Mouse (Mus musculus): Measurements from ENCODE around the gene Tomm5. TPM values are rescaled to one million over a fixed set of nuclear protein-coding genes. Genes with fewer than 3 reads are reported as not detected.
"Not testable (repeated sequence)": the region's sequence is repeated elsewhere in the genome, so short reads cannot be mapped to it uniquely, and the experiment has no call there.

The Tomm5 gene
- polyA plus RNA-seq, 1 experiment from 2014 or later = 176 TPM

DNA sequence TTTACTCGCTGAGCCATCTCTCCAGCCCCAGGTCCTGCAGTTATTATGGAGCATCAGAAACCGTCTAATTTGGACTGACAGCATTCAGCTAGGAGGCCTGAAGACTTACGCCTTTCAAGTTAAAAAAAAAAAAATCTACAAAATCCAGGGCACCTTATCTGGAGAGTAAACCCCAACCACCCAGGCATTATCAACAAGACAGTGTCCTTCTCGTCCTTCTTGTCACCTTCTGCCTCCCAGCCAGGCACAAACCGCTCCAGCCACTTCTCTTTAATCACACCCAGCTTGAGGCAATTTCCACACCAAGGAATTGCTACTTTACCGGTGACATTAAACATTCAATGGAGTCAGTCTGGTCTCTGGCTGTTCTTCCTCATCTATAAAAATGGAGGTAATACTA, 34.4 kb downstream of the Tomm5 start:
- Histone ChIP-seq H3K4me2 (replicated peaks) (no peak overlapping the region), H3K9ac (no peak overlapping the region), H3K4me3 (replicated peaks; ENCODE audit: low read length) (no peak overlapping the region), H3K9me3 (ENCODE audit: control insufficient read depth, low read length) (no peaks in the 10 kb centered on the region), H3K36me3 (replicated peaks; ENCODE audit: control insufficient read depth, insufficient read depth) (no peaks in the 10 kb centered on the region), H3K27ac (no peak overlapping the region), H3K4me1 (replicated peaks; ENCODE audit: control insufficient read depth, insufficient read depth, low read length) (no peaks in the 10 kb centered on the region), H3K27me3 (ENCODE audit: control insufficient read depth, insufficient read depth, low read length) (no peaks in the 10 kb centered on the region)
- no peak for DNase-seq (ENCODE audit: low spot score)
- ATAC-seq (ENCODE audit: low FRiP score) = no peak
- 80% methylated on average over 6 of the region's 6 CpGs for WGBS

DNA sequence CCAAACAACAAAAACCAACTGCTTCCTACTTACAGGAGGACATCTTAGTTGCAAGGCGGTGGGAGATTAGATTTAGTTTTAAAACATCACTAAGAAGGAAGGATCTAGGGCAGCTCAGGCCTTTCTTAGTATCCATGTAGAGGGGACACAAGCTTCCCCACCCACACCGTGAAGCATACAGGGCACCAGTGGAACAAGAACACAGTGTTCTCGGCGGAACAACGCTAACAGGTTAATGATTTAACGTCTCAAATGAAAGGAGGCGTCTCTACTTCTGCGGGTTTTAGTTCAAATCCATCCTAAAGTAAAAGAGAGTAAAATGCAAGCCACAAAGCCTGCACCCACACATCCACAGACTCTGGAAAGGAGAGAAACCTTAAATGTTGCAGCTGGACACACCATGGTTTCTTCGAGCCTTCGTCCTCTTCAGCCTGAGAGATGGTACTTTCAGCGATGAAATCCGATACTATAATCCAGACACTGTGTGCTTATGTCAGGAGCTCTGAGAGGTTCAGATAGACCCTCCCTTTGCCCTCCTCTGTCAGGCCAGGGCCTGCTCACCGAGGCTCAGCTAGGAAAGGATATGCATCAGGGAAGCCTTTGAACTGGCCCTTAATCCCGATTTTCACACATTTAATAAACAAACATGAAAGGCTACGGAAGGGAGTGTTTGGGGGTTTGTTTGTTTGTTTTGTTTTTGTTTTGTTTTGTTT, 35.5 kb downstream of the Tomm5 start:
- no peaks in the 10 kb centered on the region for H3K27me3 ChIP-seq (ENCODE audit: control insufficient read depth, insufficient read depth, low read length)
- H3K4me2 ChIP-seq (replicated peaks) = no peak overlapping the region
- no peak overlapping the region for H3K9ac ChIP-seq
- H3K4me3 ChIP-seq (replicated peaks; ENCODE audit: low read length) = no peak overlapping the region
- ATAC-seq (ENCODE audit: low FRiP score) (no peak), DNase-seq (ENCODE audit: low spot score) (no peak)
- no peak overlapping the region for H3K27ac ChIP-seq
- WGBS = 73% methylated on average over 15 of the region's 15 CpGs
- no peaks in the 10 kb centered on the region for H3K4me1 ChIP-seq (replicated peaks; ENCODE audit: control insufficient read depth, insufficient read depth, low read length)
- no peaks in the 10 kb centered on the region for H3K9me3 ChIP-seq (ENCODE audit: control insufficient read depth, low read length)
- H3K36me3 ChIP-seq (replicated peaks; ENCODE audit: control insufficient read depth, insufficient read depth) = no peaks in the 10 kb centered on the region

DNA sequence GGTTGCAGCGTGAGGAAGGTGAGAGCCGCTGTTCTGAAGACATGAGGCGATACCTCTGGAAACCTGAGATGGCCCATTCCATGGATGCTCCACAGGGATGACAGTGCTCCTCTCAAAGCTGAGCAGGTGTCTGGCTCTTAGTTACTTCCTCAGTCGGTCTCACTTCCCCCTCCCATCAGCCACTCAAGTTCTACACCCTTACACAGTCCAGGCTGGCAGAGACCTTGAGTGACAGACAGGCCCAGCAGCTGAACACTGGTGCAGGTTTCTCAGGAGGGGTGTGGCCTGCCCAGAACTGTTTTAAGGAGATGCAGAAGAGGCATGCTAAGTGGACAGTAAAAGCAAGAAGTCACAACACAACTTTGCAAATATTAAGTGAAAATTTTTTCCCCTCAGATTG, 40.2 kb downstream of the Tomm5 start:
- Histone ChIP-seq H3K9ac (no peak overlapping the region), H3K27me3 (ENCODE audit: control insufficient read depth, insufficient read depth, low read length) (no peaks in the 10 kb centered on the region), H3K4me2 (replicated peaks) (no peak overlapping the region), H3K4me3 (replicated peaks; ENCODE audit: low read length) (no peak overlapping the region), H3K27ac (no peak overlapping the region), H3K4me1 (replicated peaks; ENCODE audit: control insufficient read depth, insufficient read depth, low read length) (no peaks in the 10 kb centered on the region), H3K9me3 (ENCODE audit: control insufficient read depth, low read length) (no peaks in the 10 kb centered on the region), H3K36me3 (replicated peaks; ENCODE audit: control insufficient read depth, insufficient read depth) (no peaks in the 10 kb centered on the region)
- ATAC-seq (ENCODE audit: low FRiP score) (no peak), DNase-seq (ENCODE audit: low spot score) (no peak)
- 93% methylated on average over 4 of the region's 4 CpGs for WGBS

DNA sequence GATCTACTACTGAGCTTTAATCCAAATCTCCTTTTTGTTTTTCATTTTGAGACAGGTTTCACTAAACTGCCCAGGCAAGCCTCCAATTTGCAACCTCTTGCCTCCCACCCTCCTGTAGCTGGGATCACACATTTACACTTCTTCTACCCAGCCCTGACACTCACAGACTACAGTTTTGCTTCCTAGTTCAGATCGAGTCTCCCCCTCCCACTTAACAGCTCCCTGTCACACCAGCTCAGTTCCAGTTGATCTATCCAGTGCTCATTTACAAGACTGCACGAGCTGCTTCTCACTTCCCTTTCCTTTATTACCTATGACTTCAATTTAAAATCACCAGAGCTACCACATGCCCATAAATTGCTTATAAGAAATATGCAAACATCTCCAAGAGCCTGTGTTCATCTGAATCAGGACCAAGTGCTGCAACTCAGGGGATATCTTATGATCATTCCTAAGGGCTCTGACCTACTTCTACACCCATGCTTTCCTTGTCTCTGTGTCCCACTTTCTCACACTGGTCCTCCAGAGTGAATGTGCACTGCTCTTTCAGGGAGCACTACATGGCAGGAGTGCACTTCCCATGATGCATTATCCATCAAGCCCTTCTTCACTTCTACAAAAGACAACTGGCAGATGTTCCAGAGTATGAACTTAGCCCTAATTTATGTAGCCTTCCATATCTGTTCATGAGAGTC, 41.7 kb downstream of the Tomm5 start:
- WGBS = 65% methylated on average over 2 of the region's 2 CpGs
- H3K27ac ChIP-seq = no peak overlapping the region

GRCm38 (mm10) chr4:45064577-45064976, 43.3 kb downstream of the Tomm5 start:
- no peak overlapping the region for H3K4me2 ChIP-seq (replicated peaks)
- no peak overlapping the region for H3K27ac ChIP-seq
- no peaks in the 10 kb centered on the region for H3K27me3 ChIP-seq (ENCODE audit: control insufficient read depth, insufficient read depth, low read length)
- H3K9ac ChIP-seq = no peak overlapping the region
- 89% methylated on average over 2 of the region's 2 CpGs for WGBS
- no peak for ATAC-seq (ENCODE audit: low FRiP score)
- peaks cover 23% of the 10 kb centered on the region for H3K36me3 ChIP-seq (replicated peaks; ENCODE audit: control insufficient read depth, insufficient read depth)
- no peaks in the 10 kb centered on the region for H3K9me3 ChIP-seq (ENCODE audit: control insufficient read depth, low read length)
- no peaks in the 10 kb centered on the region for H3K4me1 ChIP-seq (replicated peaks; ENCODE audit: control insufficient read depth, insufficient read depth, low read length)
- no peak overlapping the region for H3K4me3 ChIP-seq (replicated peaks; ENCODE audit: low read length)
- DNase-seq (ENCODE audit: low spot score) = no peak

More for the DNA sequence above, 41.7 kb downstream of the Tomm5 start:
- Histone ChIP-seq H3K36me3 (replicated peaks; ENCODE audit: control insufficient read depth, insufficient read depth) (peaks cover 10% of the 10 kb centered on the region), H3K27me3 (ENCODE audit: control insufficient read depth, insufficient read depth, low read length) (no peaks in the 10 kb centered on the region), H3K9me3 (ENCODE audit: control insufficient read depth, low read length) (no peaks in the 10 kb centered on the region), H3K9ac (no peak overlapping the region), H3K4me2 (replicated peaks) (no peak overlapping the region), H3K4me1 (replicated peaks; ENCODE audit: control insufficient read depth, insufficient read depth, low read length) (no peaks in the 10 kb centered on the region), H3K4me3 (replicated peaks; ENCODE audit: low read length) (no peak overlapping the region)
- DNase-seq (ENCODE audit: low spot score) = no peak
- no peak for ATAC-seq (ENCODE audit: low FRiP score)

DNA sequence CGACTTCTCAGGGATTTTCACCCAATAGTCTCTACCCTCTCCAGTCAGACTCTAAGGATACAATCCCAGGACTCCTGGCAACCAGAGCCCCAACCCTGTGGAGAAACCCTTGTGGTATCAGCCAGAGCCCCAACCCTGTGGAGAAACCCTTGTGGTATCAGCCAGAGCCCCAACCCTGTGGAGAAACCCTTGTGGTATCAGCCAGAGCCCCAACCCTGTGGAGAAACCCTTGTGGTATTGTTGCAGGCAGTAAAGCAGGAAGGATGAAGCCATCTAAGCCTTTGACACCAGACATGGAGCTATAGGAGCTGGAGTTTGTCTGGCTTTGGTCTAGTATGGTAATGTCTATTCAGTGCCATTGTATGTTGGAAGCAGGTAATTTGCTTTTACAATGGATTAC, 44.1 kb downstream of the Tomm5 start:
- 94% methylated on average over 1 of the region's 1 CpGs for WGBS
- not testable (repeated sequence) for H3K4me2 ChIP-seq (replicated peaks); H3K9ac ChIP-seq; DNase-seq (ENCODE audit: low spot score); ATAC-seq (ENCODE audit: low FRiP score); H3K4me3 ChIP-seq (replicated peaks; ENCODE audit: low read length); H3K4me1 ChIP-seq (replicated peaks; ENCODE audit: control insufficient read depth, insufficient read depth, low read length); H3K9me3 ChIP-seq (ENCODE audit: control insufficient read depth, low read length); H3K27me3 ChIP-seq (ENCODE audit: control insufficient read depth, insufficient read depth, low read length); H3K27ac ChIP-seq
- peaks cover 31% of the 10 kb centered on the region for H3K36me3 ChIP-seq (replicated peaks; ENCODE audit: control insufficient read depth, insufficient read depth)

DNA sequence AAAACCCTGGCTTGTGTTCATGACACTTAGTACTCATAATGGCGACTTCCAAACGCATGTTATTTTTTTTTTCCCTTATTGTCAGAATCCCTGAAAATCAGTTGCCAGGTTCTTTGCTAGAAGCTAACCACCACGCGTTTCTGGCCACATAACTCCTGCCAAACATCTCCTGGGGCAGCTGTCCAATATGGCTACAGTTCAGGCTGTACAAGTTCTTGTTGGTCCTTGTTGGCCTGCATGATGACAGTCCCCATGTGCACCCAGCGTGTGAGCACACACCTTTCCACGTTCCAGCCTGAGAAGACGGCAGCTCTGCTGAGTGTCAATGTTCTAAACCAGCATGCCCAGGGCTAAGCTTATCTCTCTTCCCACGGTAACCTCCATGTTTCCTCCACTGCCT, 52.5 kb downstream of the Tomm5 start:
- Histone ChIP-seq H3K9ac (no peak overlapping the region), H3K4me3 (replicated peaks; ENCODE audit: low read length) (no peak overlapping the region), H3K27ac (no peak overlapping the region), H3K4me1 (replicated peaks; ENCODE audit: control insufficient read depth, insufficient read depth, low read length) (no peaks in the 10 kb centered on the region), H3K36me3 (replicated peaks; ENCODE audit: control insufficient read depth, insufficient read depth) (peaks cover 62% of the 10 kb centered on the region), H3K4me2 (replicated peaks) (no peak overlapping the region), H3K9me3 (ENCODE audit: control insufficient read depth, low read length) (no peaks in the 10 kb centered on the region), H3K27me3 (ENCODE audit: control insufficient read depth, insufficient read depth, low read length) (no peaks in the 10 kb centered on the region)
- DNase-seq (ENCODE audit: low spot score) (no peak), ATAC-seq (ENCODE audit: low FRiP score) (no peak)
- WGBS = 88% methylated on average over 8 of the region's 8 CpGs

Other genes with a start within 250 kb of the Tomm5 start
- gene Grhpr, start 126.7 kb downstream of the Tomm5 start, polyA plus RNA-seq (2014; fragmentation: Nextera tagmentation; extraction: Ambion mirVana) = 27.0 and 28.5 TPM in 2 replicates
- gene Zbtb5, start 95.7 kb downstream of the Tomm5 start, polyA plus RNA-seq (2014; fragmentation: Nextera tagmentation; extraction: Ambion mirVana) = 45.7 and 48.7 TPM in 2 replicates
- gene Polr1e, start 89.5 kb downstream of the Tomm5 start, polyA plus RNA-seq (2014; fragmentation: Nextera tagmentation; extraction: Ambion mirVana) = 32.0 and 37.2 TPM in 2 replicates
- gene Fbxo10, start 23.5 kb downstream of the Tomm5 start, polyA plus RNA-seq (2014; fragmentation: Nextera tagmentation; extraction: Ambion mirVana) = 14.4 and 14.6 TPM in 2 replicates
- 2.3 and 2.4 TPM in 2 replicates for gene Frmpd1, start 76.8 kb upstream of the Tomm5 start, polyA plus RNA-seq (2014; fragmentation: Nextera tagmentation; extraction: Ambion mirVana)
- gene Trmt10b, start 189.0 kb upstream of the Tomm5 start, polyA plus RNA-seq (2014; fragmentation: Nextera tagmentation; extraction: Ambion mirVana) = 21.4 and 25.0 TPM in 2 replicates
- gene Dcaf10, start 234.0 kb upstream of the Tomm5 start, polyA plus RNA-seq (2014; fragmentation: Nextera tagmentation; extraction: Ambion mirVana) = 11.9 and 14.7 TPM in 2 replicates
- gene Exosc3, start 234.6 kb upstream of the Tomm5 start, polyA plus RNA-seq (2014; fragmentation: Nextera tagmentation; extraction: Ambion mirVana) = 32.2 and 32.8 TPM in 2 replicates

Measured in hindbrain, embryonic 14.5 days (tissue).